Mouse (Mus musculus): Measurements from ENCODE around the gene Thop1. TPM values are rescaled to one million over a fixed set of nuclear protein-coding genes. Genes with fewer than 3 reads are reported as not detected.
"Not testable (repeated sequence)": the region's sequence is repeated elsewhere in the genome, so short reads cannot be mapped to it uniquely, and the experiment has no call there.

The Thop1 gene
- polyA plus RNA-seq, 1 experiment from 2014 or later, result 70.0 TPM

DNA sequence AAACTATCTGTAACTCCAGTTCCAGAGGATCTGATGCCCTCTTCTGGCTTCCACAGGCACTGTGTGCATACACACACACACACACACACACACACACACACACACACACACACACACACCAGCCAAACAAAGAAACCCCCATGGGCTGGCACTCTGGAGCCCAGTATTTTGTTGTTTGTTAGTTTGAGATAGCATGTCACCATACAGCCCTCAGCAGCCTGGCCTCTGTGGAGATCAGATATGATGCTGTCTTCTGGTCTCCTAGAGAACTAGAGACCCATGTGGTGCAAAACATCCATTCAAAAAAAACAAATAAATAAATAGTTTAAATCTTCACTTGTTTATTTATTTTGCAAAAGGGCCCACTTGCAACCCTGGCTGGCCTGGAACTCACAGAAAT lies 41.6 kb upstream of the Thop1 start:
- H3K27ac ChIP-seq (ENCODE audit: low read length), result no peak overlapping the region
- ATAC-seq (ENCODE audit: low FRiP score, low TSS enrichment), result no peak
- no peak overlapping the region for H3K4me3 ChIP-seq (ENCODE audit: low read length)
- no peak overlapping the region for H3K4me2 ChIP-seq (replicated peaks; ENCODE audit: low read depth, low read length)
- H3K9me3 ChIP-seq (ENCODE audit: low read length), result no peaks in the 10 kb centered on the region
- peaks cover 14% of the 10 kb centered on the region; the same call in 1 of the 2 replicates for H3K36me3 ChIP-seq (ENCODE audit: insufficient read depth, low read length)
- peaks cover 17% of the 10 kb centered on the region for H3K27me3 ChIP-seq (ENCODE audit: insufficient read depth, low read length)
- H3K9ac ChIP-seq (replicated peaks; ENCODE audit: low read length), result no peak overlapping the region
- 0 out of 2 replicates have a peak, but pooled peaks cover 3% of the 10 kb centered on the region for H3K4me1 ChIP-seq (ENCODE audit: insufficient read depth, low read length)

DNA sequence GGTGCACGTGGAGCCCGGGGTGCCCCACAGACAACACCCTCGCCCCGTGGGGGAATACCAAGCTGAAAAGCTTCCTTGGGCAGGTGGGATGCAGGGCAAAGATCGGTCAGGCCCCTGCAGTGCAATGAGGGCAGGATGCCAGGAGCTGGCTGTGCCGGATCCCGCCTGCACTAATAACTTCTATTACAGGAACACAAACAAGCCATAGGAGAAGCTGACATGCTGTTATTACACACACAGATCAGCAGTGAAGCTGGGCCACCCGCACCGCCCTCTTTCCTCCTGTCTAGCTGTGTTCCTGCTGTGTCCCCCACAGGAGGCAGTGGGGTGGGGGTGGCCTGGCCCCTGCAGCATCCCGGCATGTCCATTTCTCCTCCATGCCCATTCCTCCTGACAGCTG lies 40.8 kb upstream of the Thop1 start:
- Histone ChIP-seq H3K9ac (replicated peaks; ENCODE audit: low read length) (no peak overlapping the region), H3K27ac (ENCODE audit: low read length) (no peak overlapping the region), H3K36me3 (ENCODE audit: insufficient read depth, low read length) (peaks cover 14% of the 10 kb centered on the region; the same call in 1 of the 2 replicates), H3K27me3 (ENCODE audit: insufficient read depth, low read length) (peaks cover 17% of the 10 kb centered on the region), H3K9me3 (ENCODE audit: low read length) (no peaks in the 10 kb centered on the region), H3K4me3 (ENCODE audit: low read length) (no peak overlapping the region), H3K4me1 (ENCODE audit: insufficient read depth, low read length) (0 out of 2 replicates have a peak, but pooled peaks cover 3% of the 10 kb centered on the region), H3K4me2 (replicated peaks; ENCODE audit: low read depth, low read length) (no peak overlapping the region)
- 72% methylated on average over 10 of the region's 10 CpGs for WGBS
- no peak for ATAC-seq (ENCODE audit: low FRiP score, low TSS enrichment)

DNA sequence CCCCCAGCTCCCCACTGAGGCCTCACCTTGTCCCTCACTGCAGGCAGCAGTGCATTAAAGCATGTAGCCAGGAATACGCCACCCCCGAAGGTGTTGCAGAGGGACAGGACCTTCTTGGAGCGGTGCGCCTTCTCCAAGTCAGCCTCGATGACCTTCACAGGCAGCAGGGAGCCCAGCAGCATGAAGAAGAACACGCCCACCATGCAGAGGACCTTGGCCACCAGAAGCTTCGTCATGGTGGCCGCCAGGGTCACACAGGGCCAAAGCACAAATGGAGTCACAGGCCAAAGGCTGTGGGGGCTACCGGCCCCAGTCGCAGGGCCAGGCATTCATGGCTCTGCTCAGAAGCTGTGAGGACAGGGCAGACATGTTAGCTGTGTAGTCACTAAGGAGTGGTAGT lies 36.2 kb upstream of the Thop1 start:
- Histone ChIP-seq H3K9me3 (ENCODE audit: low read length) (no peaks in the 10 kb centered on the region), H3K4me1 (ENCODE audit: insufficient read depth, low read length) (0 out of 2 replicates have a peak, but pooled peaks cover 5% of the 10 kb centered on the region), H3K4me3 (ENCODE audit: low read length) (no peak overlapping the region), H3K36me3 (ENCODE audit: insufficient read depth, low read length) (peaks cover 14% of the 10 kb centered on the region; the same call in 1 of the 2 replicates), H3K27ac (ENCODE audit: low read length) (no peak overlapping the region), H3K27me3 (ENCODE audit: insufficient read depth, low read length) (no peaks in the 10 kb centered on the region), H3K9ac (replicated peaks; ENCODE audit: low read length) (no peak overlapping the region), H3K4me2 (replicated peaks; ENCODE audit: low read depth, low read length) (no peak overlapping the region)
- WGBS, result 68% methylated on average over 10 of the region's 10 CpGs
- no peak for ATAC-seq (ENCODE audit: low FRiP score, low TSS enrichment)

DNA sequence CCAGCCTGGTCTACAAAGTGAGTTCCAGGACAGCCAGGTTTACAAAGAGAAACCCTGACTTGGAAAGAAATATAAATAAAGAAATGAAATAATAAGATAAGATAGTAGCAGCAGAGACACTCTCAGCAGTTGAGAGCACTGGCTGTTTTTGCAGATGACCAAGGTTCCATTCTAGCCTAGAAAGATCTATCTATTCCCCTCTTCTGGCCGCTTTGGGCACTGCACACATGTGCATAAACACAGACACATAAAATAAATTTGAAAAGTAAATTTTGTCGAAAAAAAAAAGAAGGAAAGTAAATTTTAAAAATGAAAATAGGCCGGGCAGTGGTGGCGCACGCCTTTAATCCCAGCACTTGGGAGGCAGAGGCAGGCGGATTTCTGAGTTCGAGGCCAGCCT lies 33.6 kb upstream of the Thop1 start:
- no peak overlapping the region for H3K4me3 ChIP-seq (ENCODE audit: low read length)
- 76% methylated on average over 7 of the region's 7 CpGs for WGBS
- 0 out of 2 replicates have a peak, but pooled peaks cover 5% of the 10 kb centered on the region for H3K4me1 ChIP-seq (ENCODE audit: insufficient read depth, low read length)
- peaks cover 5% of the 10 kb centered on the region; the same call in 1 of the 2 replicates for H3K36me3 ChIP-seq (ENCODE audit: insufficient read depth, low read length)
- no peak overlapping the region for H3K27ac ChIP-seq (ENCODE audit: low read length)
- no peak overlapping the region for H3K9ac ChIP-seq (replicated peaks; ENCODE audit: low read length)
- no peaks in the 10 kb centered on the region for H3K27me3 ChIP-seq (ENCODE audit: insufficient read depth, low read length)
- H3K4me2 ChIP-seq (replicated peaks; ENCODE audit: low read depth, low read length), result no peak overlapping the region
- no peaks in the 10 kb centered on the region for H3K9me3 ChIP-seq (ENCODE audit: low read length)
- ATAC-seq (ENCODE audit: low FRiP score, low TSS enrichment), result no peak

DNA sequence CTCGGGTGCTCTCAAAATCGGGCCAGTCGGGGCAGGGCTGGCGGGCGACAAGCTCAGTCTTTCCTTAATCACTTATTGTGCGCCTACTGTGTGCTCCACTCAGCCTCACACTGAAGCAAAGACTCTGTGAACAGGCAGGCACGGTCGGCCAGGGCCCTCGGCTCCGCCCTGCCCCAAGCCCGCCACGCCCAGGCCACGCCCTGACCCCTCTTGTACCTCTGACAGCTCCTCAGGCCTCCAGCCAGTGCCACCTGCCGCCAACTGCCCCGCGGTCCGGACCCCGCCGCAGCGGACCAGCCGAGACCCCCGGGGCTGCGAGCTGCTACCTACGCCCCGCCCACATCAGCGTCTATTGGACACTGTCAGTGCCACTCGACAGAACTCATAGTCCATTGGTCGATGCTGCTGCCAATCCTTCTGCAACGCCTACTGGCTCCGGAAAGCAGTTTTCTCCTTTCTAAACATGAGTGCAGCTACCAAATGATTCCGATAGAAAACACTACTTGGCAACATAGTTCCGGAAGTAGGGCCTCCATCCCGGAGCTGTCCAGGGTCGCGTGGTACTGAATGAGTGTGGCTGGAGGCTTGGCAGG lies 32.8 kb upstream of the Thop1 start, which contains the start of gene Slc39a3:
Slc39a3 (minus strand) TSS at position 439 of the 593 bp plus-strand sequence.
- peak; percentile 100 for ATAC-seq (ENCODE audit: low FRiP score, low TSS enrichment)
- Histone ChIP-seq H3K27me3 (ENCODE audit: insufficient read depth, low read length) (no peaks in the 10 kb centered on the region), H3K4me3 (ENCODE audit: low read length) (peak within 1 kb of the TSS; percentile 67), H3K9ac (replicated peaks; ENCODE audit: low read length) (peak within 1 kb of the TSS; percentile 77), H3K4me2 (replicated peaks; ENCODE audit: low read depth, low read length) (peak within 1 kb of the TSS; percentile 51), H3K36me3 (ENCODE audit: insufficient read depth, low read length) (0 out of 2 replicates have a peak, but pooled peaks cover 2% of the 10 kb centered on the region), H3K9me3 (ENCODE audit: low read length) (no peaks in the 10 kb centered on the region), H3K27ac (ENCODE audit: low read length) (no peak within 1 kb of the TSS), H3K4me1 (ENCODE audit: insufficient read depth, low read length) (0 out of 2 replicates have a peak, but pooled peaks cover 5% of the 10 kb centered on the region)
- under 1% methylated on average over 35 of the region's 35 CpGs for WGBS

DNA sequence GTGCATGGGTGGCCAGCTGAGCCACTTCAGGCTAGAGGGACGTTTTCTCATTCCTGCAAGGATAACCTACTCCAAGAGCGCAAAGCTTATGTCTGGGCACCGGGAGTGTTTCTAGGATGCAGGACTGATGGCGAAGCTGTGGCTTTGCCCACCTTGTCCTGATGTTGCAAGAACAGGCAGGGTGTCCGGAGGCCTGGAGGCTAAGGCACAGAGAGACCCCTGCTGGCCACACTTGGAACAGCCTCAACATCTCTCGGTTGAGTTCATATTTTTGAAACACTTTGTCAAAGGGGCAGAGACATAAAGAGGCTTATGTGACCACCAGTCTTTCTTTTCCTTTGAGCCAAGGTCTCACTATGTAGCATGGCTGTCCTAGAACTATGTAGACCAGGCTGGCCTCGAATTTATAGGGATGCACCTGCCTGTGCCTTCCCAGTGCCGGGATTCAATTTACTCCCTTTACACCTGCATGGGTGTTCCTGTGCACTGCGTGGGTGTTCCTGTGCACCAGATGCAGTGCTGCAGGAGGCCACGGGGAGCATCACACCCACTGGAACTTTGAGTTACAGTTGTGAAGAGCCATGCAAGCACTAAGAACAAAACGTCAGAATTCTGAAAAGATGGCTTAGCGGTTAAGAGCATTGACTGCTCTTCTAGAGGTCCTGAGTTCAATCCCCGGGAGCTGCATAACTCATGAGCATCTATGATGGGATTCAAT lies 28.2 kb upstream of the Thop1 start:
- 29% methylated on average over 13 of the region's 13 CpGs for WGBS
- no peak overlapping the region for H3K9ac ChIP-seq (replicated peaks; ENCODE audit: low read length)
- no peaks in the 10 kb centered on the region for H3K9me3 ChIP-seq (ENCODE audit: low read length)
- no peak overlapping the region for H3K4me3 ChIP-seq (ENCODE audit: low read length)
- H3K4me2 ChIP-seq (replicated peaks; ENCODE audit: low read depth, low read length), result no peak overlapping the region
- no peaks in the 10 kb centered on the region for H3K27me3 ChIP-seq (ENCODE audit: insufficient read depth, low read length)
- no peak for ATAC-seq (ENCODE audit: low FRiP score, low TSS enrichment)
- H3K27ac ChIP-seq (ENCODE audit: low read length), result no peak overlapping the region
- H3K4me1 ChIP-seq (ENCODE audit: insufficient read depth, low read length), result 0 out of 2 replicates have a peak, but pooled peaks cover 5% of the 10 kb centered on the region
- H3K36me3 ChIP-seq (ENCODE audit: insufficient read depth, low read length), result peaks cover 33% of the 10 kb centered on the region

DNA sequence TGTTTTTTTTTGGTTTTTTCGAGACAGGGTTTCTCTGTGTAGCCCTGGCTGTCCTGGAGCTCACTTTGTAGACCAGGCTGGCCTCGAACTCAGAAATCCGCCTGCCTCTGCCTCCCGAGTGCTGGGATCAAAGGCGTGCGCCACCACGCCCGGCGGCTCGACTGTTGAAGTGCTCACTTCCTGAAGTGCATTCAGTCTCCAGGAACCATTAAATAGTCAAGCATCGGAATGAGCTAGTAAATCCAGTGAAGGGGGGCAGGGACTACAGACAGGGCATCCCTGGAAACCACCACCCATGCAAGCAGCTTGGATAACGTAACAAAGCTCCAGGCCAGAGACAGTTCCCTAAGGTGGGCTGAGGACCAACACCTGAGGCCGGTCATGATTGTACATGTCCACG lies 24.6 kb upstream of the Thop1 start:
- 84% methylated on average over 14 of the region's 14 CpGs for WGBS
- not testable (repeated sequence) for ATAC-seq (ENCODE audit: low FRiP score, low TSS enrichment); H3K4me2 ChIP-seq (replicated peaks; ENCODE audit: low read depth, low read length); H3K27ac ChIP-seq (ENCODE audit: low read length); H3K4me1 ChIP-seq (ENCODE audit: insufficient read depth, low read length); H3K27me3 ChIP-seq (ENCODE audit: insufficient read depth, low read length); H3K4me3 ChIP-seq (ENCODE audit: low read length); H3K9ac ChIP-seq (replicated peaks; ENCODE audit: low read length); H3K9me3 ChIP-seq (ENCODE audit: low read length)
- peaks cover 69% of the 10 kb centered on the region for H3K36me3 ChIP-seq (ENCODE audit: insufficient read depth, low read length)

DNA sequence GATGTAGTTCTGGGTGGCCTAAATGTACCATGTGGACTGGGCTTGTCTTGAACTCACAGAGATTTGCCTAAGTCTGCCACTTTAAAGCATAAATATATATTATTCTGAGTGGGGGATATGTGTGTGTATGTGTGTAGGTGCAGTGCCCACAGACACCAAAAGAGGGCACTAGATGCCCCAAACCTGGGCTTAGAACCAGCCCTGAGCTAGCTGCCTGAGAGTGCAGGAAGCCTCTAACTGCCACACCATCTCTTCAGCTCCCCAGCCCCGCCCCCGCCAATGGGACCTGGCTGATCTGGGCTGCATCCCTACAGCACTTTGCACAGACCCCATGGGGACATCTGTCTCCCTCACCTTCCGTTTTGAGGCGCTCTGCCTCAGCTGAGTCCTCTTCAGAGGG lies 19.2 kb upstream of the Thop1 start:
- Histone ChIP-seq H3K27me3 (ENCODE audit: insufficient read depth, low read length) (no peaks in the 10 kb centered on the region), H3K27ac (ENCODE audit: low read length) (no peak overlapping the region), H3K9ac (replicated peaks; ENCODE audit: low read length) (no peak overlapping the region), H3K36me3 (ENCODE audit: insufficient read depth, low read length) (peaks cover 68% of the 10 kb centered on the region), H3K9me3 (ENCODE audit: low read length) (no peaks in the 10 kb centered on the region), H3K4me3 (ENCODE audit: low read length) (no peak overlapping the region), H3K4me2 (replicated peaks; ENCODE audit: low read depth, low read length) (no peak overlapping the region), H3K4me1 (ENCODE audit: insufficient read depth, low read length) (no peaks in the 10 kb centered on the region)
- no peak for ATAC-seq (ENCODE audit: low FRiP score, low TSS enrichment)
- WGBS, result 86% methylated on average over 4 of the region's 4 CpGs

DNA sequence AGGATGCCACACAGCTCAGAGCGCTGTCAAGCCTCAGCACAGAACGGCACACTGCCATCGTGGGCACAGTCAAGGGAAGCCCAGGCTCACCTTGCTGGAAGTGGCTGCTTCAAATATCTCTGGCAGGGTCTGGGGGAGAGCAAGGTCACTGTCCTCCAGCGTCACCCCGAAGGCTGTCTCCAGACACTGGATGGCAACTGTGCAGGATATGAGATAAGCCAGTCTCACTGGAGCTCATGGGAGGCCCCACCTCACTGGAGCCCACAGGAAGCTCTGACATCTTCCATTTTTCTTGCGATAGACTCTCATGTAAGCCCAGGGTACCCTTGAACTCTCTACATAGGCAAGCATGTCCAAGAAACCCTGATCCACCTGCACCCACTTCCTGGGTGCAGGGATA lies 18.7 kb upstream of the Thop1 start:
- Histone ChIP-seq H3K36me3 (ENCODE audit: insufficient read depth, low read length) (peaks cover 63% of the 10 kb centered on the region), H3K4me1 (ENCODE audit: insufficient read depth, low read length) (no peaks in the 10 kb centered on the region), H3K4me3 (ENCODE audit: low read length) (no peak overlapping the region), H3K4me2 (replicated peaks; ENCODE audit: low read depth, low read length) (no peak overlapping the region), H3K9me3 (ENCODE audit: low read length) (no peaks in the 10 kb centered on the region), H3K27me3 (ENCODE audit: insufficient read depth, low read length) (no peaks in the 10 kb centered on the region), H3K27ac (ENCODE audit: low read length) (no peak overlapping the region), H3K9ac (replicated peaks; ENCODE audit: low read length) (no peak overlapping the region)
- 92% methylated on average over 6 of the region's 6 CpGs for WGBS
- no peak for ATAC-seq (ENCODE audit: low FRiP score, low TSS enrichment)

DNA sequence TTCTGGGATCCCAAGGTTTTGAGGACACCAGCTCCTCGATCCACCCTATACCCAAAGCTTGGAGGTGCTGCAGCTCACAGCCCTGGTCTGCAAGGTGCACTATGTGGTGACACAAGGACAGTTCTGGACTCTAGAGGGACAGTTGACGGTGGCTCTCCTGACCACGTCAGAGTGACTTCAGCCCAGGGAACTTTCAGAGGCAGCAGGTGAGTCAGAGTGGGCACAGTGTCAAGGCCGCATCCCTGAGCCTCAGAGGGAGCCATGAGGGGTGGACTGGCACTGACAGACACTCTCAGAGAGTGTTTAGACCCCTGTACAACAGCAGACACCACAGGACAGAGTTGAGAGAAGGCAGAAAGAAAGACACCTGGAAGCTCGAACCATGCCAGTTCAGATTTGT lies 17.3 kb upstream of the Thop1 start:
- no peak overlapping the region for H3K4me2 ChIP-seq (replicated peaks; ENCODE audit: low read depth, low read length)
- H3K27ac ChIP-seq (ENCODE audit: low read length), result no peak overlapping the region
- no peak overlapping the region for H3K4me3 ChIP-seq (ENCODE audit: low read length)
- no peaks in the 10 kb centered on the region for H3K27me3 ChIP-seq (ENCODE audit: insufficient read depth, low read length)
- no peak for ATAC-seq (ENCODE audit: low FRiP score, low TSS enrichment)
- no peak overlapping the region for H3K9ac ChIP-seq (replicated peaks; ENCODE audit: low read length)
- H3K9me3 ChIP-seq (ENCODE audit: low read length), result no peaks in the 10 kb centered on the region
- peaks cover 49% of the 10 kb centered on the region for H3K36me3 ChIP-seq (ENCODE audit: insufficient read depth, low read length)
- H3K4me1 ChIP-seq (ENCODE audit: insufficient read depth, low read length), result no peaks in the 10 kb centered on the region
- 89% methylated on average over 5 of the region's 5 CpGs for WGBS
